Mouse (Mus musculus): ENCODE measurements around the gene Dnah6. TPM values are rescaled to one million over a fixed set of nuclear protein-coding genes. Genes with fewer than 3 reads are reported as not detected.

The Dnah6 gene
- polyA plus RNA-seq, 1 experiment = 9.9 TPM

- Histone ChIP-seq H3K4me3 (ENCODE audit: control insufficient read depth, low read depth, low read length) (no peak overlapping the region), H3K36me3 (ENCODE audit: control insufficient read depth, insufficient read depth, low read length) (peaks cover 1% of the 10 kb centered on the region), H3K27me3 (ENCODE audit: control insufficient read depth, insufficient read depth, low read length) (no peaks in the 10 kb centered on the region), H3K4me1 (ENCODE audit: control insufficient read depth, insufficient read depth, low read length) (peaks cover 3% of the 10 kb centered on the region), H3K27ac (ENCODE audit: control insufficient read depth, insufficient read depth, low read depth, low read length) (no peak overlapping the region)
- TF ChIP-seq CTCF (IDR thresholded peaks at IDR 0.05; ENCODE audit: control insufficient read depth, insufficient read depth, insufficient replicate concordance, low read depth, low read length) (no peak), POLR2A (IDR thresholded peaks at IDR 0.05; ENCODE audit: control insufficient read depth, low read depth, low read length) (no peak)
These were observed 33.1 kb upstream of the Dnah6 start for GRCm38 (mm10) chr6:73254307-73255228.

- no peak overlapping the region for H3K4me3 ChIP-seq (ENCODE audit: control insufficient read depth, low read depth, low read length)
- peaks cover 5% of the 10 kb centered on the region for H3K4me1 ChIP-seq (ENCODE audit: control insufficient read depth, insufficient read depth, low read length)
- no peaks in the 10 kb centered on the region for H3K27me3 ChIP-seq (ENCODE audit: control insufficient read depth, insufficient read depth, low read length)
- no peak overlapping the region for H3K27ac ChIP-seq (ENCODE audit: control insufficient read depth, insufficient read depth, low read depth, low read length)
- TF ChIP-seq CTCF (IDR thresholded peaks at IDR 0.05; ENCODE audit: control insufficient read depth, insufficient read depth, insufficient replicate concordance, low read depth, low read length) (no peak), POLR2A (IDR thresholded peaks at IDR 0.05; ENCODE audit: control insufficient read depth, low read depth, low read length) (no peak)
- H3K36me3 ChIP-seq (ENCODE audit: control insufficient read depth, insufficient read depth, low read length) = no peaks in the 10 kb centered on the region; the same call in 1 of the 2 replicates
These were observed 32.1 kb upstream of the Dnah6 start for GRCm38 (mm10) chr6:73253584-73253983.

GRCm38 (mm10) chr6:73253006-73253405 lies 31.6 kb upstream of the Dnah6 start:
- Histone ChIP-seq H3K4me1 (ENCODE audit: control insufficient read depth, insufficient read depth, low read length) (peaks cover 5% of the 10 kb centered on the region), H3K4me3 (ENCODE audit: control insufficient read depth, low read depth, low read length) (no peak overlapping the region), H3K27me3 (ENCODE audit: control insufficient read depth, insufficient read depth, low read length) (no peaks in the 10 kb centered on the region), H3K27ac (ENCODE audit: control insufficient read depth, insufficient read depth, low read depth, low read length) (no peak overlapping the region), H3K36me3 (ENCODE audit: control insufficient read depth, insufficient read depth, low read length) (no peaks in the 10 kb centered on the region; the same call in 1 of the 2 replicates)
- TF ChIP-seq POLR2A (IDR thresholded peaks at IDR 0.05; ENCODE audit: control insufficient read depth, low read depth, low read length) = no peak
- no peak for TF ChIP-seq CTCF (IDR thresholded peaks at IDR 0.05; ENCODE audit: control insufficient read depth, insufficient read depth, insufficient replicate concordance, low read depth, low read length)

- no peak for TF ChIP-seq CTCF (IDR thresholded peaks at IDR 0.05; ENCODE audit: control insufficient read depth, insufficient read depth, insufficient replicate concordance, low read depth, low read length)
- Histone ChIP-seq H3K27me3 (ENCODE audit: control insufficient read depth, insufficient read depth, low read length) (no peaks in the 10 kb centered on the region), H3K4me3 (ENCODE audit: control insufficient read depth, low read depth, low read length) (no peak overlapping the region), H3K36me3 (ENCODE audit: control insufficient read depth, insufficient read depth, low read length) (no peaks in the 10 kb centered on the region; the same call in 1 of the 2 replicates), H3K4me1 (ENCODE audit: control insufficient read depth, insufficient read depth, low read length) (peaks cover 5% of the 10 kb centered on the region), H3K27ac (ENCODE audit: control insufficient read depth, insufficient read depth, low read depth, low read length) (no peak overlapping the region)
These were observed 30.9 kb upstream of the Dnah6 start for GRCm38 (mm10) chr6:73252396-73252795.

GRCm38 (mm10) chr6:73251336-73251735 lies 29.9 kb upstream of the Dnah6 start:
- Histone ChIP-seq H3K4me1 (ENCODE audit: control insufficient read depth, insufficient read depth, low read length) (peaks cover 5% of the 10 kb centered on the region), H3K36me3 (ENCODE audit: control insufficient read depth, insufficient read depth, low read length) (no peaks in the 10 kb centered on the region), H3K27me3 (ENCODE audit: control insufficient read depth, insufficient read depth, low read length) (no peaks in the 10 kb centered on the region), H3K27ac (ENCODE audit: control insufficient read depth, insufficient read depth, low read depth, low read length) (no peak overlapping the region), H3K4me3 (ENCODE audit: control insufficient read depth, low read depth, low read length) (no peak overlapping the region)
- TF ChIP-seq POLR2A (IDR thresholded peaks at IDR 0.05; ENCODE audit: control insufficient read depth, low read depth, low read length) (no peak), CTCF (IDR thresholded peaks at IDR 0.05; ENCODE audit: control insufficient read depth, insufficient read depth, insufficient replicate concordance, low read depth, low read length) (no peak)

- no peak overlapping the region for H3K27ac ChIP-seq (ENCODE audit: control insufficient read depth, insufficient read depth, low read depth, low read length)
- peak overlapping the region; percentile 45; the same call in 1 of the 2 replicates for H3K4me3 ChIP-seq (ENCODE audit: control insufficient read depth, low read depth, low read length)
- no peaks in the 10 kb centered on the region for H3K36me3 ChIP-seq (ENCODE audit: control insufficient read depth, insufficient read depth, low read length)
- H3K27me3 ChIP-seq (ENCODE audit: control insufficient read depth, insufficient read depth, low read length) = no peaks in the 10 kb centered on the region
- TF ChIP-seq POLR2A (IDR thresholded peaks at IDR 0.05; ENCODE audit: control insufficient read depth, low read depth, low read length) (no peak), CTCF (IDR thresholded peaks at IDR 0.05; ENCODE audit: control insufficient read depth, insufficient read depth, insufficient replicate concordance, low read depth, low read length) (no peak)
- peaks cover 5% of the 10 kb centered on the region for H3K4me1 ChIP-seq (ENCODE audit: control insufficient read depth, insufficient read depth, low read length)
These were observed 28.4 kb upstream of the Dnah6 start for GRCm38 (mm10) chr6:73249851-73250250.

- no peaks in the 10 kb centered on the region for H3K27me3 ChIP-seq (ENCODE audit: control insufficient read depth, insufficient read depth, low read length)
- TF ChIP-seq POLR2A (IDR thresholded peaks at IDR 0.05; ENCODE audit: control insufficient read depth, low read depth, low read length) (no peak), CTCF (IDR thresholded peaks at IDR 0.05; ENCODE audit: control insufficient read depth, insufficient read depth, insufficient replicate concordance, low read depth, low read length) (no peak)
- no peaks in the 10 kb centered on the region for H3K36me3 ChIP-seq (ENCODE audit: control insufficient read depth, insufficient read depth, low read length)
- peaks cover 5% of the 10 kb centered on the region for H3K4me1 ChIP-seq (ENCODE audit: control insufficient read depth, insufficient read depth, low read length)
- H3K4me3 ChIP-seq (ENCODE audit: control insufficient read depth, low read depth, low read length) = peak overlapping the region; percentile 100
- H3K27ac ChIP-seq (ENCODE audit: control insufficient read depth, insufficient read depth, low read depth, low read length) = peak overlapping the region; percentile 82
These were observed 27.6 kb upstream of the Dnah6 start for GRCm38 (mm10) chr6:73249049-73249422.

All from testis, adult 2 months (tissue).